Mouse (Mus musculus): Measurements from ENCODE around the gene Gm45785.
"Not testable (repeated sequence)": the region's sequence is repeated elsewhere in the genome, so short reads cannot be mapped to it uniquely, and the experiment has no call there.

Gm45785 gene

DNA sequence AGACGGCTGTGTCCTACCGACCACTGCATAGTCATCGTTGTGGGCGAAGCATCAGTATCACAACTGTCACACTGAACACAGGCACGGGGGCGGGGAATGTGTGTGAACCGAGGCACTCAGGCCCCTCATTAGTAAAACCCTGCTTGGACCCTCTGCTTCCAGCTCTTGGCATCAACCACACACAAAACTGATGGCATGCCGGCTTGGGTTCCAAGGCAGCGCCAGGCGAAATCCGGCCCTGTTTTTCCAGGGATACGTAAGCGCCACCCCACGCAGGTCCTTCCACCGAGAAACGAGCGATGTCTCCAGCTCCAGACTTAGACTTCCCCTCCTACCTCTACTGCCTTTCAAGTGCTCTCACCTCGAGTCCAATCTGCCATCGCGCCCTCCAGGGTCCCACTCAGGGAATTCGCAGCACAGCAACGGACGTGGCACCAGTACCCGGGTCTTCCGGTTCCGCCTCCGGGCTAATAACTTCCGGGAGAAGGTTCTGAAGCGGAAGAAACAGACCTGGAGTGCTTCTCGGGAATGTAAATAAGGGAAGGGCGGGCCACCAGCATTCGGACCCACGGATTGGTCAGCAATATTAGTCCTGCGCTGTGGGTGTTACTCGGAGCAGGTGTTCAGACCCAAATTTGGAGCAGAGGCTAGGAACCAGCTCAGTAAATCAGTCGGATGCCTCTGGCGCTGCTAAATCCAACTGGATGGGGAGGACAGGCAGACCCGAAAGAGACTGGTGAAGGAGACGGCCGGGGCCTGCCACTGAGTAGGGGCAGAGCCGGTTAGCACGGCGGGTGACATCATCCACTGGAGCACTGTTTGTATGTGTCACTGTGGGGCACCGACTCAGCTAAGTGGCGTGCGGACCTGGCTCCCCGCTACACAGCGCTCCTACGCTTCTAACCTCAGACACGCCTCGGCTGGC, at the start of gene Gm45785:
TSS of gene Gm45785 (minus strand) at position 472 of the 925 bp plus-strand sequence.
- peak; percentile 82 to 90 for DNase-seq

DNA sequence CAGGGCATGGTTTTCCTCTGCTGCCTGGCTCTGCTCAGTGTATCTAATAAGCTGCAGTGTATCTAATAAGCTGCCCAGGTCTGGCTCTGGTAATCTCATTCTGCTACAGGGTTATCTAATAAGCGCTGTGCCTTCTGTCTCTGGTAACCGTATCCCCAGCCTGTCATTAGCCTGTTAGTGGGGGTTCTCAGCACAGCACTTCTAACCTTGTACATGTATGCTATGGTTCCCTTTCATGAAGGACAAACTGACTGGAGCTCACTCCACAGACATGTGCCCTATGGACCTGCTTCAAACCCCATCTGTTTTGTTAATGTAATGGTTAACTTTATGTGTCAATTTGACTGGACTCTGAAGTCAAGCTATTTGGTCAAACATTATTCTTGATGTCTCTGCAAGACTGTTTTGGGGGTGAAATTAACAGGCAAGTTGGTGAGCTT, 49.5 kb upstream of the Gm45785 start:
- DNase-seq, result no peak

GRCm38 (mm10) chr7:140903212-140903611, 47.1 kb upstream of the Gm45785 start:
- DNase-seq, result peak; percentile 67 to 83

GRCm38 (mm10) chr7:140902036-140902875, 46.1 kb upstream of the Gm45785 start:
- DNase-seq, result no peak

- no peak for DNase-seq
Measured at GRCm38 (mm10) chr7:140900220-140900619, 44.1 kb upstream of the Gm45785 start, which contains the start of gene Cox8b. Gene Cox8b (minus strand): TSS chr7:140900446.

- DNase-seq, result no peak
Measured at GRCm38 (mm10) chr7:140899121-140899520, 43.0 kb upstream of the Gm45785 start.

GRCm38 (mm10) chr7:140897863-140898262, 41.7 kb upstream of the Gm45785 start:
- no peak for DNase-seq

DNA sequence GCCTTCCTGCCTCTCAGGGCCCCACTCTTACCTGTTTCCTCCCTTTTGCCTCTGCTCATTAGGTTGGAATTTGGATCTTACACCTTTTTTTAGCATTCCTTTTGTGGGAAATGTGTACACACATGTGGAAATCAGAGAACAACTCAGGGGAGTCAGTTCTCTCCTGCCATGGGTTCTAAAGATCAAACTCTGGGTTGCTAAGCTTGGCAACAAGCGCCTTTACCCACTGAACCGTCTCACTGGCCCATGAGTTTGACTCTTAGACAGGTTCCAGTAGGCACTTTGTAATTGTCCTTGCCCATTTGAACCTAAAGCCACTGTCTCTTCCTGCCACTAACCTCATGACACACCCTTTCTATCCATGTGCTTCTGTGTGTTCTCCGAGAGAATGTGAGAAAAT, 38.5 kb upstream of the Gm45785 start:
- no peak for DNase-seq

DNA sequence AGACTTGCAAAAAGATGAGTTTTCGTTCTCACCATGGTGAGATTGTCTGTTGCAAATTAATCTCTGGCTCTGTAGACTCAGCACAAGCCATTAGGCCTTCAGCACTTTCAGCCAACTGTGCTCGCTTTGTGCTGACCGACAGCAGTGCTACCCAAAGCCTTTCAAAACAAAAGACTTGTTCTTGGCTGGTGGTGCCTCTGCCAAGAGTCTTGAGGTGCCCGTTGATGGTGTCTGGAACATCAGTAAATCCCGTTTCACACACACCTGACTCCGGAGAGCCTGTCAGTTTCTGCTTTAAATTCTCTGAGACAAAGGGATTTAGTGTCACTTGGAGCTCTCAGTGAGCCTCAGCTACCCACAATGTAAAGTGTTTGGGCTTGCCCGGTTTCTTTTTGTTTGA, 37.9 kb upstream of the Gm45785 start:
- no peak for DNase-seq

DNA sequence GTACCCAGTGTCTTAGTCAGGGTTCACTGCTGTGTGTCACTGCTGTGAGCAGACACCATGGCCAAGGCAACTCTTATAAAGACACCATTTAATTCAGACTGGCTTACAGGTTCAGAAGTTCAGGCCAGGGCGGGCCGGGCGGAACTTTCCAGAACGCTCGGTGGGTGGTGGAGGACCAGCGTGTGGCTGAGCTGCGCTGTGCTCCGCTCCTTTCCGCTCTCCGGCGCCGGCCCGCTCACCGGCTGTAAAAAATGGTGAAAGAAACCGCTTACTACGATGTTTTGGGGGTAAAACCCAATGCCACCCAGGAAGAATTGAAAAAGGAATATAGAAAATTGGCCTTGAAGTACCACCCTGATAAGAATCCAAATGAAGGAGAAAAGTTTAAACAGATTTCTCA, 34.5 kb upstream of the Gm45785 start:
- not testable (repeated sequence) for DNase-seq

GRCm38 (mm10) chr7:140882469-140882803, 26.3 kb upstream of the Gm45785 start:
- no peak for DNase-seq

DNA sequence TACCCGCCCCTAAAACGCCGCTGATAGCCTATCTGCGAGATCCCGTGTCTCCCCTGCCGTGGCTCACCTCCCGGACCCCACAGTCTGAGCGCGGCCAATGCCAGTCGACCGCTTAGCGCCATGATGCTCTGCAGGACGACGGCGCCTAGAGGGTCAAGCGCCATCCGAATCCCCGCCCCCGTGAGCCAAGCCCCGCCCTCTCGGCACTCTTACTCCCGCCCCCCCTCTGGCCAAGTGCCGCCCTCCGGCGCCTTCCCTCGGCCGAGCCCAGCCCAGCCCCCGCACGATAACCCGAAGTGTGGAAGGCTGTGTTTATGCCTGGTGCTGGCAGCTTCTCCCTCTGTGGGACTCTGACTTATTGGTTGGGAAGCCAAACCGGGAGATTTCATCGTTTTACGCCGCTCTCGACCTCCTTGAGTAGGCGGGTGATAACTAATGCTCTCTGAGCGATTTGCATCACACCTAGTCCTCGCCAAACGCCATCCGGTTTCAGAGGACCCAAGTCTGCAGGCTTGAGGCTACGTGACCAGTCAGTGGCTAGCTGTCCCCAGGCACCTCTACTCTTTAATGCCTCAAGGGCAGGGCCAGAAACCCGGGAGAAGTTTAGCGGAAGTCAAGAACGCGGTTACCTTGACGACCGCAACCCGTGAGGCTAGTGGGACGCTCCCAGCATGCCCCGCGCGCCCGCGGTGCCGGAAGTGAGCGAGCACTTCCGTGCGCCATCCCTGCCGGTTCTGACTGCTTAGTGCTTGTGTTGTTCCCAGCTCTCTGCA, 25.8 kb upstream of the Gm45785 start, which contains the start of the genes Psmd13 and Sirt3:
TSS of gene Psmd13 (plus strand) at position 273 of the 773 bp plus-strand sequence.
TSS of gene Sirt3 (minus strand) at position 614 of the 773 bp plus-strand sequence.
- DNase-seq, result peak; percentile 94 to 96

GRCm38 (mm10) chr7:140880865-140881515, 24.9 kb upstream of the Gm45785 start:
- no peak for DNase-seq

GRCm38 (mm10) chr7:140880419-140880818, 24.3 kb upstream of the Gm45785 start:
- DNase-seq, result no peak

DNA sequence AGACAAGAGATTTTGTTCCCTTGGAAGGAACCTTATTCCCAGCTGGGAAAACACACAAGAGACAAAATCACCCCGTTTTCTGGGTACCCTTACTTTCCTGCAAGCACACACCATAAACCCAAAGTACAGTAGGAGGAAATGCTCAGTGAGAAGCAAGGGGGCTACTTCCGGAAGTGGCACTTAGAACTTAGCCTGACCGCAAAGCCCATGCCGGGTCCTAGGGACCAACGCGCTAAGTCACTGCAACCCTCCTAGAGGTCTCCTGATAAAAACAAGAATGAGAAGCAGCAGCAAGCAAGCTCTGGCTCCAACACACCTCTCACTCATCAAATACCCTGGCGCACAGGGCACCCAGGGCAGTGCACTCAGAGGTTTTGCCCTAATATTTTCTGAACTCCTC, 23.2 kb upstream of the Gm45785 start:
- no peak for DNase-seq

- DNase-seq, result no peak
Measured at GRCm38 (mm10) chr7:140877364-140877763, 21.2 kb upstream of the Gm45785 start.

DNA sequence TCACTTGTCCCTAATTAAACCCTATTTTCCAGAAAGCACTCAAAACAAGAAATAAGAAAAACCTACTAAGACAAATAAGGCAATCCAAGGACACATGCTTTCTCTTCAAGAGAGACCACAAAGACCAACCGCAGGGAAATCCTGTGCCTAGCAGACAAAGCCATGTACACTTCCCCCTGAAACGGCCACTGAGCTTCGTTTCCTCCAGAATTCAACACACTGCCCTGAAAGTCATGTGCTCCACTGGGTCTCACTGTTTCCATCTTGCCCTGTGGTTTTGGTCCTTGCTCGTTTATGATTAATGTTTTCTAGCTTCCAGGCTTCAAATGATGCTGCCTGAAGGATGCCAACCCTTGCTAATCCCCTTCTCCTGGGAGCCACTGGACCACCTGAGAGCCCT, 18.1 kb upstream of the Gm45785 start:
- DNase-seq, result no peak

DNA sequence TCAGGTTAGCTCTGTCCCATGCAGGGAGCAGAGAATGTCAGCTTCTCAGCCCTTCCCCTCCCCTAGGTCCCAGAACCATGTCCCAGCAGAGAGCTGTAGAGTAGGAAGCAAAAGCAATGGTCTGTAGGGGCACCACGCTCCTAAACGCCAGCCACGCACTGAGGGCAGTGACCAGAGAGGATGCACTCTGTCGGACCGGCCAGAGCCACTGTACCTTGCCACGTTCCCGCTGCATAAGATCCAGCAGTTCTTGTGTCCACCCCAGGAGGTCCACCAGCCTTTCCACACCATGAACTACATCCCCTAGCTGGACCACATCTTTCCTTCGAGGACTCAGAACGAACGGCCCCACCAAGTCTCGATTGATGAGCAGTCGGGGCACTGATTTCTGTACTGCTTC, 8.6 kb upstream of the Gm45785 start:
- no peak for DNase-seq

GRCm38 (mm10) chr7:140860728-140861127, 4.6 kb upstream of the Gm45785 start:
- DNase-seq, result no peak

DNA sequence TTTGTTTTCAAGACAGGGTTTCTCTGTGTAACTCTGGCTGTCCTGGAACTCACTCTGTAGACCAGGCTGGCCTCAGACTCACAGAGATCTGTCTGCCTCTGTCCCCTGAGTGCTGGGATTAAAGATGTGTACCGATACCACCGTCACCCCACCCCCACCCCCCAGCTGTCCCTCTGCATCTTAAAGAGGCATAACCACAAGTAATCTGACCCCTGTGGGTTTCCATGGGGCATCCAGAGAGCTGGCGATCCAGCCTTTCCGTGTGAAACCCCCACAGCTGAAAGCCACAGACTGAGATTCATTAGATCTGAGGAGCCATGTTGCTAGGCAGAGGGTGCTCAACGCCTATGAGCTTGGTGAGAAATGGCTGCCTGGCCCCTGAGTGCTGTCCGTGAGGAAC, 3.9 kb upstream of the Gm45785 start:
- DNase-seq, result no peak

- DNase-seq, result no peak
Measured at GRCm38 (mm10) chr7:140858746-140859145, 2.6 kb upstream of the Gm45785 start.

Measured in cerebellum, adult 18-20 months (tissue).